Mouse (Mus musculus): ENCODE data around the gene Chac1.

Chac1 gene

GRCm38 (mm10) chr2:119377826-119378225, 26.8 kb downstream of the Chac1 start:
- WGBS, result 56% methylated on average over 3 of the region's 3 CpGs

GRCm38 (mm10) chr2:119379455-119379854, 28.4 kb downstream of the Chac1 start:
- 42% methylated on average over 3 of the region's 3 CpGs for WGBS

- WGBS, result 29% methylated on average over 1 of the region's 1 CpGs
These were observed 37.2 kb downstream of the Chac1 start for GRCm38 (mm10) chr2:119388266-119388665.

- 88% methylated on average over 4 of the region's 4 CpGs for WGBS
These were observed 39.0 kb downstream of the Chac1 start for GRCm38 (mm10) chr2:119389992-119390391.

GRCm38 (mm10) chr2:119398252-119398651, 47.2 kb downstream of the Chac1 start:
- WGBS, result 79% methylated on average over 5 of the region's 5 CpGs

- WGBS, result 88% methylated on average over 1 of the region's 1 CpGs
These were observed 47.6 kb downstream of the Chac1 start for GRCm38 (mm10) chr2:119398665-119399064.

Measured in cerebral cortex, adult 2 months (tissue).